Mouse (Mus musculus) urinary bladder, adult 2 months (tissue): Measurements from ENCODE around the gene Cstad. TPM values are rescaled to one million over a fixed set of nuclear protein-coding genes. Genes with fewer than 3 reads are reported as not detected.

Experiments used
- DNase-seq: peaks from one replicate; pipeline ENCODE4 v3.0.0; 2022; ENCODE audit warnings: low spot score
- polyA plus RNA-seq: library from polyadenylated mRNA; depleted of rRNA; stranded (reverse); fragments of >200 nt; gene quantifications from 2 replicates; pipeline ENCODE4 v1.2.3, GENCODE M21; 2012; rRNA removed

Cstad gene
- 5.8 and 6.3 TPM in 2 replicates for polyA plus RNA-seq

- no peak for DNase-seq
Observed at GRCm38 (mm10) chr2:30594641-30595379, at the start of gene Cstad. Cstad (plus strand) TSS chr2:30595040.

DNA sequence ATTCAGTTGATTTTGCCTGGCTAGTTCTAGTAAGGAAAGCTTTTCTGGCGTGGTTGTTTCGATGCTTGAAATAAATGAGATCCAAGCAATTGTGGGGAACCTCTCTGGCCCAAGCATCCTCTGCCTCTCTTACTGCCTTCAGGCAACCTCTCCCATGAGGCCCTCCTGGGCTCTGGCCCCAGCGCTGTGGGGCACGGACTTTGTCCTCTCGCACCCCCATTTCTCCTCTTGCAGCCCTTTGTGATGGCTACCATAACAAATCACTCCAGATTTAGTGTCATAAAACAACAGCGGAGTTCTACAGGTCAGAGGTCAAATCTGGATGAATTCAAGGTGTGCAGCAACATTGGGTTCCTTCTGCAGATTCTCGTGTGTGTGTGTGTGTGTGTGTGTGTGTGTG is 49.1 kb upstream of the Cstad start:
- DNase-seq, result no peak

DNA sequence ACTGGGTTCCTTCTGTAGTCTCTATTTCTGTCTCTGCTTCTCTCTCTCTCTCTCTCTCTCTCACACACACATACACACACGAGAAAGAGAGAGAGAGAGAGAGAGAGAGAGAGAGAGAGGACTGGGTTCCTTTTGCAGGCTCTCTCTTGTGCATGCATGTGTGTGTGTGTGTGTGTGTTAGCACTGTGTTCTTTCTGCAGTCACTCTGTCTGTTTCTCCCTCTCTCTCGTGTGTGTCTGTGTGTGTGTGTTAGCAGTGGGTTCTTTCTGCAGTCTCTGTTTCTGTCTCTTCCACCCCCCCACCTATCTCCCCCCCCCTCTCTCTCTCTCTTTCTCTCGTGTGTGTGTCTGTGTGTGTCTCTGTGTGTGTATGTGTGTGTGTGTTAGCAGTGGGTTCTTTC is 48.6 kb upstream of the Cstad start:
- no peak for DNase-seq

- no peak for DNase-seq
Observed at GRCm38 (mm10) chr2:30547455-30548217, 47.2 kb upstream of the Cstad start.

- no peak for DNase-seq
Observed at GRCm38 (mm10) chr2:30551579-30551978, 43.3 kb upstream of the Cstad start.

DNA sequence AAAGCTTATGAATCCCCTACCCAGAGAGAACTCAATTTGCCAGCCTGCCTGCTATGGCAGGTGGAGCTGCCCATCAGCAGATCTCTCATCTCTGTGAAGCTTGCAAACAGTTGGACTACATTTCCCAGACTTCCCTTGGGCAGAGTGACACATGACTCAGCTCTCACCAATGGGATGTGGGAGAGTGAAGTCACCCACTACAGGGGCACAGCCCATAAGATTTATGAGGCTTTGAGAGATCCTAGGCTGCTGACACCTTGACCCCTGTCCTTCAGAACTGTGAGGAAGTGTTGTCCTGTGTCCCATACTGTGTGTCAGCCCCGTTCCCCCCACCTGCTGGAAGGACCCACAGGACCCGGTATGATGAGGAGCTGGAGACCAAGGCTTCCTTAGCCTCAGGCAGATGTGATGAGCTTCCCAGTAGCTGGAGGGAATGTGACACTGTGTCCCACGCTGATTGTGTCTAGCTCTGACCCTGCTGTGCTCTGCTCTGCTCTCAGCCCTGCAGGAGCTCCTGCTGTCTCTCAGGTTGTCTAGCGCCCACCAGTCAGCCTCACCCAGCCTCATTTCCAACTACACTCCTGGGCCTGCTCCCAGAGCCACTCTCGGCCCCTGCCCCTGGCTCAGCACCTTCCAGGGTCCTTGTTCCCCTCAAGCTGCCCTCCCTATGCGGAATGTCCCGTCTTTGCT is 40.8 kb upstream of the Cstad start:
- DNase-seq, result no peak

DNA sequence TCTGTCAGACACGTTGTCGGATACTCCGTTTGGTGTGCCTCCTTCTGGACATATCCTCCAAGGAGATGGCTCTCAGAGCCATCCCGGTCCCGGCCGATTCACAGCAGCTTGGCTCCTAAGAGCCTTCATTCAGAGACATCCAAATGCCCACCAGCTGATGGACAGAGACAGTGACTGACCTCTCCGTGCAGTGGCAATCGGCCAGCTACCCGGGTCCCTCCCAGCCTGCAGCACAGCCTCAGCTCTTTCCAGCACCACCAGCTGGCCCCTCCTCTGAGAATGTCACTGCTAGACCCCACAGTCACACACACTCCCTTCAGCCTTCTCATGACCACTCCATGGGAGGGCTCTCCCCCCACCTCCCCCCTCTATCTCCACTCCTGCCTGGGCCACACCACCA is 39.6 kb upstream of the Cstad start:
- DNase-seq, result no peak

DNA sequence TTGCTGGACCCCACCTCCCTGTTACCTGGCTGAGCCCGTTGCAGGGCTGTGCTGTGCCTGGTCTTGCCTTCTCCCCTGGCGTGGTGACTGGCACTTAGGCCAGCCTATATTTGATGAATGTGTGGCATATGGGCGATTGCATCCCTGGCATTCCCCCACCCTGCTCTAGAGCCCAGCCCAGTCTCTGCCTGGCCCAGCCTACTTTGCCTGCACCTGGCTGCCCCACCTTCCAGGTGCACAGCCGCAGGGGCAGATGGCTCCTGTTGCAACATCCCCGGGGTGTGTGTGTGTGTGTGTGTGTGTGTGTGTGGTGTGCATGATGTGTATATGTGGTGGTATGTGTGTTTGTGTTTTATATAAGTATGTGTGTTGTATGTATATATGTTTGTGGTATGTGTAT is 38.3 kb upstream of the Cstad start:
- DNase-seq, result no peak

GRCm38 (mm10) chr2:30559552-30559951 is 35.3 kb upstream of the Cstad start:
- DNase-seq, result no peak

DNA sequence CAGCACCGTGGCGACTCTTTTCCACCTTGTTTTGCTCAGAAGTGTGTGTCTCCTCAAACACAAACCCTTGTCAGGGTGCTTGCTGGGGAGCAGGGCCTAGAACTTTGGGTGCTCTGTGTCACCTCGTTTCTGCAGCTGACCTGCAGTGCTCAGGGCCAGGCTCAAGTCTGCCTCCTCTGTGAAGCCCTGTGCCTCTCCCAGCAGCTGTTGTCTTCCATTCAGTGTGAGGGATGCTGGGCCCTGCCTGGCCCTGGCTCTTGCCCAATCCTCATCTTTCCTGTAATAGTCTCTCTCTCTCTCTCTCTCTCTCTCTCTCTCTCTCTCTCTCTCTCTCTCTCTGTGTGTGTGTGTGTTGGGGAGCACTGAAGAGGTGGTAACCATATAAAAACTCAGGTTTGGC is 32.3 kb upstream of the Cstad start:
- no peak for DNase-seq

GRCm38 (mm10) chr2:30571647-30572046 is 23.2 kb upstream of the Cstad start:
- DNase-seq, result no peak

DNA sequence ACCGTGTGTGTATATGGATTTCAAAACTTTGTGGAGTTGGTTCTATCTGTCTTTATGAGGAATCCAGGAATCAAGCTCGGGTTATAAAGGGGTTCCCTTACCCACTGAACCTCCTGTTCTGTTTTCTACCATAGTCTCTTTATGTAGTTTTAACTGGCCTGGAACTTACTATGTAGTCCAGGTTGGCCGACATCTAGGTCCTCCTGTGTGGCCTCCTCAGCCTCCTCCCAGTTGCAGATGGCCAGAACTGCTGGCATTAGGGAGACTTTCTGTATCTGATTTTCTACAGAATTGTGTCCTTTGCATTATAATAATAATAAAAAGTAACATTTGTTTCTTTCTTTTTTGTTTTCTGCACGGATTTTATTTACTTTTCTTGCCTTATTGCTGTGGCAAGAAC is 21.3 kb upstream of the Cstad start:
- no peak for DNase-seq

DNA sequence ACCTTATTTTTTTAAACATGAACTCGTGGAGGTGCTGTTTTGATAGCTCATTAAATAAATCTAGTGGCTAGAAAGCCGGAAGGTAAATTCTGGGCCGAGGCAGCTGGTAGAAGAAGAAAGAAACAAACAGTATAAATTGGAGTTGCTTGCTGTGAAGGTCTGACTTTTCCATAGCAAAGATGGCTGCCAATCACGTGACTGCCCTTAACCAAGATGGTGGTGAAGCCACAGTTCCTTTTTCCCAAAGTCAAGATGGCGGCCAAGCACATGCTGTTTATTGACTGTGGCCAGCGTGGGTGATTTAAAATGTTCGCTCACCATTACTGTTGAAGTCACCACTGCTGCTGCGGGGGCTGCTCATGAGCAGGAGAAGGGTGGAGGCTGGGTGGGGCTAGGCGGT is 17.8 kb upstream of the Cstad start:
- DNase-seq, result no peak

DNA sequence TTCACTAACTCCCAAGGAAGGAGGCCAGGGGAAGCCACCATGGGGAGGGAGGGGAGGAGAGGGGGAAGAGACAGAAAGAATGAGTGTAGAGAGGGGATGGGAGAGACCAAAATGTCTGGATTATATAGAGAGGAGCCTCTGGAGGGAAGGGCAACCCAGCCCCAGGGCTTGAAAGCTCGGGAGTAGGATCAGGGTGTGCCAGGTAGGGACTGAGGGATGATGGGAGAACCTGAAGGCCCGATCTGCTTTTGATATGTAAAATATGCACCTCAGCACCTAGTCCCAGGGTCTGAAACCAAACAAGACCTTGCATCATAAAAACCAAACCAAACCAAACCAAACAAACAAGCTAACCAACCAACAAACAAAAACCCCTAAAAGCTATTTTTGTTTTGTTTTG is 16.8 kb upstream of the Cstad start:
- DNase-seq, result no peak

- no peak for DNase-seq
Observed at GRCm38 (mm10) chr2:30587161-30587560, 7.7 kb upstream of the Cstad start.

DNA sequence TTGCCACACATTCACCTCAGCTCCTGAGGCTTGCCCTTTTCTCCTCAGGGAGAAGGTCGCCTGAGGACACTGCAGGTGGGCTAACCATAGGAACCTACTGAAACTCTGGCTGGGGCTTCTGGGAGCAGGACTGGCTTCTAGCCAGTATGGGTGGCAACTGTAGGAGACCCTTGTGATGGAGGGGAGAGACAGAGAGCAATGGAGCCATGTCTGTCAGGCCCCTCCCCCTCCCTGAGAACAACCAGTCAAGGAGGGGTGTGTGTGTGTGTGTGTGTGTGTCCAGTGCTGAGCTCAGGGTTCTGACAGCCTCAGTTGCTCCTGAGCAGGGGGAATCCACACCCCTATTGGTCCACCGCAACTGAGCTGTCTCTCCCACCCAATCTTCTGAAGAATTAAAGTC is 7.2 kb upstream of the Cstad start:
- no peak for DNase-seq

DNA sequence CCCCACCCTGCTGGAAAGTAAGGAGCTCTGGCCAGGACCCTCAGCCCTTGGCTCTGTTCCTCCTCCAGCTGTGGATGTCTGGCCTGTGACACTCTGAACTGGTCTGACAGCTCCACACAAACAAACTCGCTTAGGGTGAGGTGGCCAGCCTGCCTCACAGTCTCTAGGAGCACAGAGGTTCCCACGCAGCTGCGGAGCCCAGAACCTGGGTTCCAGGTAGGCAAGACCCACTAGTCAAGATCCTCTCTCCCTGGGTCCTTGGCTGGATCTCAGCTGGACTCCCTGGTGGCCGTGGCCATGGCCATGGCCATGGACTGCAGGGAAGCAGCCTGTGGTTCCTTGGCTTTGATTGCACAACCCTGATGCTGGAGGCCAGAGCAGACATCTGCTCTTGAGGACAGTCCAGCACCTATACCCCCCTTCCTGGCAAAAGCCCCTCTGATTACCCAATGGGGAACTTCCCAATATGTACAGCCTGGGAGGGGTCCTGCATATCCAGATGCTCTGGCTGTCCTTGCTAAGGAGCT is 5.8 kb upstream of the Cstad start:
- no peak for DNase-seq

- DNase-seq, result no peak
Observed at GRCm38 (mm10) chr2:30589781-30590180, 5.1 kb upstream of the Cstad start.

DNA sequence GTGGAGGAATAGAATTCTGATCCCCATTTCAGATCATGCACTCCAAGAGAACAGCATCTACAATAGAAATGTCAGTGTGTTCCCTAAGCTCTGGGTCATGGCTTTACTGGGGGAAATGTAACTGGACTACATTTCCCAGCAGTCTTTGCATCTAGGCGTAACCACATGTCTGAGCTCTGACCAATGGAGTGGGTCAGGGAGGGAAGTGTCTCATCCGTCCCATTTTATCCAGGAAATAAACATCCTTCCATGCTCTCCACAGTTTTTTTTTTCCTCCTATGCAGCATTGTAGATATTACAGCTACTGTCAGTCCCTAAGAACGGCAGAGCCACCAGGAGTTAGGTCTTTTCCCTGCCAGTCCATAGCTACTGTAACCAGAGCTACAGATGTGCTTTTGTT is 3.9 kb upstream of the Cstad start:
- DNase-seq, result no peak

DNA sequence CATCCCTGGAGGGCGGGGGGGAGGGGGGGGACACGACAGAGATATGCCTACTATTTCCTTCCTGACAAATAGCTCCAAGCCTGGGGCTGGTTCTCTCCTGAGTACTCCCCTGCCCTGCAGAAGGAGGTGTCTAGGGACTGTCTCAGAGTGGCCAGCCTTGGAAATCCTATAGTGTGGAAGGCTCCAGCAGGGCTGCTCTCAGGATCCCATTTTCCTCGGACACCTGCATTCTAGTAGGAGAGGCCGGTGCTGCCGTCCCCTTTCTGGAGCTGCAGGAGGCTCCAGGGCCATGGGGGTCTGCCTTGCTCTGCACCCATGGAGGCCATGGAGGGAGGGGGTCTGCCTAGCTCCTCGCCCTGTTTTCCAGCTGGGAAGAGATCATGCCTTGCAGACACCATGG is 2.4 kb upstream of the Cstad start:
- DNase-seq, result no peak

DNA sequence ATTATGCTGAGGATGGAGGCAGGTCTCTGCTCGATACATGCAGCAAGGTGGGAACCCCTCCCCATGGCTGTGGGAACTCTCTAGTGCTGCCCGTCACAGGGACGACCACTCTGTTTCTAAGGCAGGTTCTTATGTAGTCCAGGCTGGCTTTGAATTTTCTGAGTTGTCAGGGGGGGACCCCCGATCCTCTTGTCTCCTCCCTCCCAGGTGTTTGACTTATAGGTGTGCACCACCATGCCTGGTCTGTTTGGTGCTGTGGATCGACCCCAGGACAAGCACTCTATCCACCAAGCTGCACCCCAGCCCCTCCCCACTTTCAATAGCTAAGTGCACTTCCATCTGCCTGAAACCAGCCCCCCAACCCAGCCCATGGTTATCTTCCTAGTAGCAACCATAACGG is 1.9 kb upstream of the Cstad start:
- DNase-seq, result no peak

DNA sequence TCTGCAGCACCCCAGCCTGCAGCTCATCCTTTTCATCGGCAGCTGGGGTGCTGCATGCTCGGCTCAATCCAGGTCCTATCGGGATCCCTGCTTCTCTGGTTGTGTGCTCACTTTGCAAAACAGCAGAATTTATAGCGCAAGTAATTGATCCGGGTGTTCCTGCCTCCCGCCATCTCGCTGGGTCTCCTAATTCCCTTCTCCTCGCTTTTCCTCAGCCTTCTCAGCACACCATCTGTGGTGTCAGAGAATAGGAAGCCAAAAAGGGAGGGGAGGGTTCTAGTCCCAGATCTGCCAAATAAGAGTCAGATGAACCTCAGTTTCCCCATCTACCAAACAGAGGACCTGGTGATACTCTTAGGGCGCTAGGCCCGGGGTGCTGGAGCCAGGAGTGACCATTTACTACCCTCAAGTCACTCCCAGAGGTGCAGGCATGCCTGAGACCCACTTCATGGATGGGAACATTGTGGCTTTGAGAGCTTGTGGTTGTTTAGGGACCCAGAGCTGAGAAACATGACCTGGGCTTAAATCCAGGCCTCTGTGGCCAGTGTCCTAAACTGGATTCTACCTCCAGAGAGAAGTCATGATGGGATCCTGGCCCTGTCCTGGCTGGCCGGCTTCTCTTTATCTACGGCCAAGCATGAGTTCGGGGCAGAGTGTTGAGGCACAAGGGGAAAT is 1.1 kb upstream of the Cstad start:
- DNase-seq, result no peak
